Mouse (Mus musculus): Measurements from ENCODE around the gene Mcfd2.

Mcfd2 gene

DNA sequence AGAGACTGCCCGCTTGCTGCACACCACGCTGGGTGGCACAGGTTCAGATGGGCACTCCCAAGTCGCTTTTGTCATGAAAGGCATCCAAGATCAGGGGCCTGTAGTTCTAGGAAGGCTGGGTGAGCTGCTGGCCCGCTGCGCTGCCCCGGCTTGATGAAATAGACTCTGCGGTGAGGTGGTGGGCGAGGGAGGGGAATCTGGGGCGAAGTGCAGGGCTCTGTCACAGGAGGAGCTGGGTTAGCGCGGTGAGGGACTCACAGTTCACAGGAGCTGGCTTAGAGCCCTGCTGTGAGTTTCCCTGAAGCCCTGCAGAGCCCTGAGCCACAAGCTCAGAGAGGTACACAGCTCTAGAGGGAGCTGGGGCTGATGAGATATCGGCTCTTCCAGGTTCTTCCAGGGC lies 22.4 kb upstream of the Mcfd2 start:
- DNase-seq (ENCODE audit: low read depth), result no peak

DNA sequence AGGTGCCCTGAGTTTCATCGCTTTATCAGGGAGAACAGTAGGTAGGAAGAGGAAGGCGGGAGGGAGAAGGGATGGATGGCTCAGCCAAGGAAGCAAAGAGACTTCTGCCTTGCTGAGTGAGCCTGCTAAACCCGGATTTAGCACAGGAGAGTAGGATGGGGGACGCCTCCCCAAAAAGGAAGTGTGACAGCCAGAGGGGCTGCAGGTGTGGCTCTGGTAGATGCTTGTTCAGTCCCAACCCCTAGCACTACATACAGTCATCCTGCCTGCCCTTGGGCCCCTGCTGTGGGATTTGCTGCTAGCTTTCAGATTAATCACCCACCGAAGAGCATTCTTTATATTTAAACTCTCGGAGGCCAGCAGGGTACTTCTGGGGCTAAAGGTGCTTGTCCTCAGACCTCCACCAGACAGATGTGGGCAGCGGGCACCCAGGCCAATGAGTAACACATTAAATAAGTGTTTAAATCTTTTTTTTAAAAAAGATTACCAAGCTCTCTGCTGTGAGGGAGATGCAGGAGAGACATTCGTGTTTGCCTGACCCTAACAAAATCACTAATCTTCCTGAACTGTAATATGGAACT lies 21.6 kb upstream of the Mcfd2 start:
- DNase-seq (ENCODE audit: low read depth), result no peak

DNA sequence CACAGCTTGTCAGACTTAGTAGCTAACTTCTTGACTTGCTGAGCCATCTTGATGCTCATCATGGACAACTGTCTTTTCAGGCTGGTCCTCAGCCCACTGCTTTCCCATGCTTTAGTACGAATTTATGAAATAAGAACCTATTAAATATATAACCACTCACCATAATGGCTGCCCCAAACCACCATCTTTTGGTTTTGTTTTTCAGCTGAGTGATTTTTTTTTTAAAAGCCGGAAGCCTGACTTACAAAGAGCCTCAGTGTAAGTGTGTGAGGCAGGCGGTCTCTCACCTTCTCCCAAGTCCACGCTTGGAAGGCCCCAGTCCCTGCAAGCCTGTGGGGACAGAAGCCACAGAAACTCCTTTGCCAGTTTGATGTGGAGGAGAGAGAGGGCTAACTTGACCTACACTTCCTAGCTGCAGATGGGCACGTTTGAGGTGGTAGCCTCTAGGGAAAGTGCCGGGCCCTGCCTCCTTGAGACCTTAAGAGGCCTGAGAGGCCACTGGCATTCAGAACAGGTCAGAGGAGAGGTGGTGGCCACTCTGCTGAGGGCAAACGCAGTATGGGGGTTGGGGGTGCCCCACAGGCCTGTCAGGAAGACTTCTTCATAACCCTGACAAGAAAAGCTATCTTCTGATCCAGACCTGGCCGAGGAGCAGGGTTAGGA lies 20.9 kb upstream of the Mcfd2 start:
- no peak for DNase-seq (ENCODE audit: low read depth)

DNA sequence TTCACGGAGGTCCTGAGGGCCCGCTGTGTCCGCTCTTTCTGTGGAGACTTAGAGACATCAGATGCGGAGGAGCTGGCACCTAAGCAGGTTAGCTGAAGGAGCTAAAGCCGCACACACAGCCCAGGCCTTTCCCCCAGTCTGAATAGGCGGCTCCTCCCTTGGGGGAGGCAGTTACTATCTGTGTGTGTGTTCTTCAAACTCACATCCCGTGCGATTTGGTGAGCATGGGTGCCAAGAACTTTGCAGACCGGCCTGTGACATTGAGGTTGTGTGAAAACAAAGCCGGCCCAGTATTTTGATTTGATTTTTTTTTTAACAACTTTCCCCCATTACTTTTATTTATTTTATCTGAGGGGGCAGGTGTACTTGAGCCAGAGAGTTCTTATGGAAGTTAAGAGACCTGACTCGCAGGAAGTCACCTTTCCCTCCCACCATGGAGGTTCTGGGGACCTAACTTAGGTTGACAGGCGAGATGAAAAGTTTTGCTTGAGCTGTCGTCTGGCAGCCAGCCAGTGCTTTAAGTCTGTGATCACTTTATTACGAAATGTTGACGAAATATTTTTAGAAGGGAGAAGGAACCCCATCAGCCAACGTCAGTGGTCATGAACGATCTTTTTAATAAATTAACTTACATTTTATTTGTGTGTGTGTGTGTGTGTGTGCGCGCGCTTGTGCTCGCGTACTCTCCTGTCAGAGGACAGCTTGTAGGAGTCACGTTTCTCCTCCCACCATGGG lies 20.2 kb upstream of the Mcfd2 start:
- peak; percentile 57 for DNase-seq (ENCODE audit: low read depth)

DNA sequence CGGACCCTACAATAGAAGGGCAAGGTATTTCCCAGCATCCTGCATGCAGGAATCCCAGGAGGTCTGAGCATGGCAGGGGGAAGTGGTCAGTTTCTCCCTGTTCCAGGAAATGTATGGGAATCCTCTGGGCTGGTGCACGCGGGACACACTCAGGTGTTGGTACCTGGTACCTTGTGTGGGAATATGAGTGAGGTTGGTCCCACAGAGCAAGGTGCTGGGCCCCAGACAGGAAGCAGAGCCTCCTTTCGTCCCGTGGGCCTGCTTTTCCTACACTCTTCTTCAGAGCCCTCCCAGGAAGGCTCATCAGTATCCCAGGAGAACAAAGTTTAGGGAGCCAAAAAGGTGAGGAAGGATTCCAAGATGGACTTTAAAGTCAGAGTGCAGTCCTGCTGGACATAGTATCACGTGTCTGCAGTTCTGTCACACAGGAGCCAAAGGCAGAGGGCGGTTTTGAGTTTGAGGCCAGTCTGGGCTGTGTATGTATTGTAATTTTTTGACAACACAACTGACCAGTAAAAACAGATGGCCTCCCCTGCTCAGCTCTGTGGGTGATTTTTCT lies 18.8 kb upstream of the Mcfd2 start:
- DNase-seq (ENCODE audit: low read depth), result no peak

DNA sequence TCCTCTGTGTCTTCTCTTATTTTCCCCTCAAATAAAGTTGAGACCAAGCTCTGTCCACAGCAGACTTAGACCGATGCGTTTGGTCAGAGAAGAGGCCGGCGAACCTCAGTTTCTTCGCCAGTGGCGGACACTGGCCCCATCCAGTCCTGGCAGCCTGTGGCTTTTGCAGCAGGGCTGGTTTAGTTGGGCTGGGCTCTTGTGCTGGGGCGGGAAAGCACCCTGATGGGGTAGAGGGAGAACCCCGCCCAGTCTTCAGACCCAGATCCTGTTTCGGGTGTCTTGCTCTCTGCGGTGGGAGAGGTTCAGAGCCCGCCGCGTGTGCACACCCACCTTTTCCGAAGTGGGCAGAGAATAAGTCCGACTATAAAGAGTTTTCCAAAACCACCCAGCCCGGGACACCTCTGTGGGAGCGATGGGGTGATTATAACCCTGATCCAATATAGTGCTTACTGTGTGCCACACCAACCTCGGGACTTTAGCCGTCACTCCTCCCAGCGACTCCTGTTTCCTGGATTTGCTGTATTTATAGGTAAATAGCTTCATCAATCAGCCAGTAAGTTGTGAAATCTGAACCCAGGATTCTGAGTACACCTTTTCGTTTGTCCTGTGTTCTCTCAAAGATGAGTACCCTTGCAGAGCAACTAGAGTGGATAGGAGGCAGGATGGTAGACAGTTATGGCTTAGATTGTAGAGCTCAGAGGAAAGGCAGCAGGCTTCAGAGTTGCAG lies 18.2 kb upstream of the Mcfd2 start:
- DNase-seq (ENCODE audit: low read depth), result peak; percentile 72

DNA sequence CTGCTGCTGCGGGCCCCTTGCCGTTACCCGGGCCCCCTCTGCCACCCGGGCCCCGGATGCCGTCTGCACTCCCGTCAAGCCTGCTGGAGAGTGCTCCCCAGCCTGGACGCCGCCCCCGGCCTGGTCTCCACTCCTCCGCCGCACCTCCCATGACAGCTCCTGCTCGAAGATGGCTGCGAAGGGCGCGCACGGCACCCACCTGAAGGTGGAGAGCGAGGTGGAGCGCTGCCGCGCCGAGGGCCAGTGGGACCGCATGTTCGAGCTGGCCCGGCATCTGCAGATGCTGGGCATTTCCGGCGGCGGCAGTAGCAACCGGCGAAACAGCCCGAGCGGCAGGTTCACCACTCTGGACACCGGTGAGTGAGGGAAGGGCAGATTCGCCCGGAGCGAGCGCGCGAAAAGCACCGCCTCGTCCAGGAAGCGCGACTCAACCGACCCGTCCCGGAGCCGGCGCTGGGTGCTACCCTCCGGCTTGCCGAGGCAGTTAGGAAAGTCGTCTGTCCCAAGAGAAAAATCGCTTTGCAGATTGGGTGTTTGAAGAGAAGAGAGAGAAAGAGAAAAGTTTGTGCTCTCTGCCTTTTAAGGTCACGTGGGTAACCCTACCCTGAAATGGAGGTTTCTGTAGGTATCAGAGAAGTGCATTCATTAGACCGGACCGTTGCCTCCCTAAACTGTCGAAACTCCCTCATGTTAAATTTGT lies 17.5 kb upstream of the Mcfd2 start:
- DNase-seq (ENCODE audit: low read depth), result peak; percentile 28

DNA sequence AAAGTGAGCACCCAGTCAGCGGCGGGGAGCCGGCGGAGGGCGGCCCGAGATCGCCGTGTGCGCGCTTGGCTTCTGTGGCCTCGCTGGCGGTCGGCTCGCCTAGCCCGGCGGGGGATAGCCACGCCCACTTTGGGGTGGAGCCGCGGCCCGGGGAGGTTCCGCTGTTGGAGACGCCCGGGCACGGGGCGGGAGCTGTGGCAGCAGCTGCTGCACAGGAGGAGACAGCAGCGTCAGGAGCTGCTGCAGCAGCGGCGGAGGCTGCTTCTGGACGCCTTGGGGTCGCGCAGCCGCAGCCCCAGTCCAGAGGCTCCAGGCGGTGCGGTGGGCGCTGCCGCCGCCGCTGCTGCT lies 16.9 kb upstream of the Mcfd2 start, which contains the start of gene Ttc7:
TSS of gene Ttc7 (plus strand) at position 181 of the 348 bp plus-strand sequence.
- peak; percentile 88 for DNase-seq (ENCODE audit: low read depth)

DNA sequence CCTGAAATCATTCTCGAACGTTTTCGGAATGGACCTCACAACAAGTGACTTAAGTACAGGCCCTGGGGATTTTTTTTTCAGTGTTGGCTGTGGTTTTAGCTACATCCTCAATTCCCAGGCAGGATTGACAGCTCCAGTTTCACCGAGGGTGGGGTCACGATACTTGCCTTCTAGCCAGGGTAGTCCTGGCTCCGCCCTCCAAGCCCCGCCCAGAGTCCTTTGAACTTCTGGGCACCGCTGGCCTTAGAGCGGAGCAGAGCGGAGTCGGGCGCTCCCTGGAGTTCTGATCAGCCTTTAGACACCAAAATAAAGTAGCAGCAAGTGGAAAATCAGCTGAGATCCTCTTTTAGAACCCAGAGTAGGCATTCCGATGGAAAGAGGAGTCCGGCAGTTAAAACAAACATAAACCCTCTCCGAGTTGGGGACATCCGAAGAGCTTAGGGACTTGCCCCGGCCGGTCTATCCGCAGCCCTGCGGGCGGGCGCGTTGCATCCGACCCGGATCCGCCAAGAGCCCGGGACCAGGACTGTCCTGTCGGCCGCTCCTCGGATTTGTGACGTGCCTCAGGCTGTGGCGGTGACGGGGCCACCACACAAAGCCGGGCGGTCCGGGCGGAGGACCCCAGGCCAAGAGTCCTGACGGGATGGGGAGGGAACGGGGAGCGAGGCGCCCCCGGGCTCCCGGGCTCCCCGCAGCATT lies 16.4 kb upstream of the Mcfd2 start:
- DNase-seq (ENCODE audit: low read depth), result peak; percentile 96

DNA sequence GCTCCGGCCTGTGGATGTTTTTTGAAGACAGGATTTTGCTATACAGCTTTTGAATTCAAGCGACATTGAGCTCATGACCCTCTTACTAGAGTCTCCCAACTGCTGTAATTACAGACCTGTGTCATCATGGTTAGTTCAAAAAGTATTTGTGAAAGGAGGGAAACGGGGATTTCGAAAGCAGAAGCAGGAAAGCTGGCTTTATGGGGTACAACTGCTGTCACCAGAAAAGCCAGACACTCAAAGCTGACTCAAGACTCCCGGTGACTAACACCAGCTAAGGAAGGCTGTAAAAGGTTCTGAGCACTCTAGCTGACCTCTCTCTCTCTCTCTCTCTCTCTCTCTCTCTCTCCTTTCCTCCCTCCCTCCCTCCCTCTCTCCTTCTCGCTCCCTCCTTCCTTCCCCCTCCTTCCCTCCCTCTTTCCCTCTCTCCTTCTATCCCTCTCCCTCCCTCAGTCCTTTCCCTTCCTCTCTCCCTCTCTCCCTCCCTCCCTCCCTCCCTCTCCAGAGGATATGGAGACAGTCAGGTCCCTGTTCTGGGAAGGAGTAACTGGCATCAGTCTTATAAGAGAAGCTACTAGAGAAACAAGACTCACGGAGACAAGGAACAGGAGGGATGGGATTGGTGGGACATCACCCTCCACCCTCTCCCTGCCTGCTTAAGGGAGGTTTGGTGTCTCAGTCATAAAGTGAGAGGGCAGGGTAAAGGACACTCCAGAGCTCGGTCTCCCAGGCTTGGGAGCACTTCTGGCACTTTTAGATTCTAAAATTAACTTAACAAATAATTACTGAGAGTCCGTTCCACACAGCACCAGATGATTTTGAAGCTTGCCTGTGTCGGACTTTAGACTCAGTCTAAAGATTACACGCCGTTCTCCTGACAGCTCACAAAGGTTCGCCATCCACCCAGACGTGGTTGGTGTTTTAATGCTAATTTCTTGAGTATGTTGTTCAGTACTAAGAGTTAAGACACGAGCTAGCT lies 9.9 kb upstream of the Mcfd2 start:
- DNase-seq (ENCODE audit: low read depth), result peak; percentile 82

DNA sequence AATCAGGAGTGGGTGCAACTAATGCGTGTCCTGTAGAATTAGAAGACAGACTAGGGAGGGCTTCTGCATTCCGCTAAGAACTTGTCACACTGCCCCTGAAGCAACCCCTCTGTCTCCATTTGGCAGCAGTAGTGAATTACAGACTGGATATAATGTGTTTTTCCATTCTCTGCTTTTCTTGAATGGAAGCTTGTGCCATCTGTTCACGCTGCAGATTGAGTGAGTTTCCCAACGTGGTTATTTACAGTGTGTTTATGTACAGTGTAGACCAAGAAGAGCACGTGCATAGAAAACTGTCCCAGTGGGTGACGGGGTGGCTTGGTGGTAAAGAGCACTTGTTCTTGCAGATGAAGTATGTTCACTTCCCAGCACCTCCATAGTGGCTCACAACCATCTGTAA lies 3.7 kb upstream of the Mcfd2 start:
- no peak for DNase-seq (ENCODE audit: low read depth)

DNA sequence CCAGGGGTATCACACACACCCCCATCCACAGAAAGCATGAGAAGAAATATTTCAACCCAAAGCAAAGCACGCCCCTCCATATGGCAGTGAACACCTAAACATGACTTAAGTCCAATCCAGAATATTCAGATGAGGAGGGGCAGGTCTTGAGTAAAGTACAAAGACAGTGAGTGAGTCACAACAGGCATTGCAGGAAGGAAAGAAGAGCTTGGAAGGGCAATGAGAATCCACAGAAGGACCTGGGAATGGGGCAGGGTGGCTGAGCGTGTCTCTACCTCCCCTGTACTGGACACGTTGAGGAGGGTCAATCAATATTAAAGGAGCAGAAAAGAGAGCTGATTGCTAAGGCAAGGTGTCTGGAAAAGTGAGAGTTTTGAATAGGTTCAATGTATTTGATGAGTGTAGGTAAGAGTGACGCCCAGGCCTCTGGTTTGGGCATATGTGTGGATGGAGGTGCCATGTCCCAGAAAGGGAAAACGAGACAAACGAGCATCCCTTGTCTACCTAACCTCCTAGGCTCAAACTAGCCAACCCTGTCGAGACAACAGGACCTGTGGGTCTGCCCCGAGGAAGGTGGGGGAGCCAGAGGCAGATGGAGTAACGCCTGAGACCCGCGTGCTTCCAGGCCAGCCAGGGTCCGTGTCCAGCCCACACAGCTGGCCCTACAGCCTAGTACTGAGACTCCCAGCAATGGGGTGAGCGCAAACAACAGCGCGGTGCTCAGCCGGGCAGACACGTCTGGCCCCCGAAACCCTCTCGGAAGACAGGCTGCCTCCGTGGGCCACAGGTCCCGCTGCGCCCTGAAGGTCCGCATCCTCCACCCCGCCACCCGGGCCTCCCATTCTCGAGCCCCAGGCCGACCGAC lies 576 bp downstream of the Mcfd2 start:
- DNase-seq (ENCODE audit: low read depth), result peak; percentile 44

DNA sequence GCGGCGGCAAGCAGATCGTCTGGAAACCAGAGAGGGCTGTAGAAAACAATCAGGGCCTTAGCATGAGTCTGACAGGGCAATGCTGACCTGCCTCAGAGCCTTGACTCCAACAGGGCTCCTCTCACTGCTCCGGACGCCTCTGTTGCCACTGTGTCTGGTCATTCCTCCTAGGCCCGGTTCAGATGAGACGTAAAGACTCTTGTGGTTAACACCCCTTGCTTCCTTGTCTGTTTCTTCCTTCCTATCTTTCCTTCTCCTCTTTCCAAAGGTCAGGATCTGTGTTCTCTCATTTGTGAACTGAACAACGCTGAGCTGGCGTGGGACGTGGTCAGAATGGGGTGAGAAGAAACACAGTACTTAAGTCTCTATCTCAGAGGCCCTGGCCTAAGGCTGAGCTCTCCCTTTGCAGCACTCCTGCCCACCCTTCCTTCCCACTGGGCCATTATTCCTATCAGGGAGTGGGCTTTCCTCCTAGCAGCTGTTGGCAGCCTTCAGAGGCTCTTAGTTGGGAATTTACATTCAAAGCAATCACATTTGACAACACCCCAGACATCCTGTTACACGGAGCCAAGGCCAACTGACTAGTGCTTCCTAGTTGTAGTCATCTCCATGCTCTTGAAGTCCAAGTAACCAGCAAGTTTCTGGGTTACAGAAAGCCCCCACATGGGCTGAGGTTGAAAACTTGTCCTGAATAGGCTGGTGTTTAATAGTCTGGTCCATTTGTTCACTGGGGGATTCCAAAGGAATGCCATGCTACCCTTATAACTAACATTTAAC lies 1.5 kb downstream of the Mcfd2 start:
- peak; percentile 35 for DNase-seq (ENCODE audit: low read depth)

DNA sequence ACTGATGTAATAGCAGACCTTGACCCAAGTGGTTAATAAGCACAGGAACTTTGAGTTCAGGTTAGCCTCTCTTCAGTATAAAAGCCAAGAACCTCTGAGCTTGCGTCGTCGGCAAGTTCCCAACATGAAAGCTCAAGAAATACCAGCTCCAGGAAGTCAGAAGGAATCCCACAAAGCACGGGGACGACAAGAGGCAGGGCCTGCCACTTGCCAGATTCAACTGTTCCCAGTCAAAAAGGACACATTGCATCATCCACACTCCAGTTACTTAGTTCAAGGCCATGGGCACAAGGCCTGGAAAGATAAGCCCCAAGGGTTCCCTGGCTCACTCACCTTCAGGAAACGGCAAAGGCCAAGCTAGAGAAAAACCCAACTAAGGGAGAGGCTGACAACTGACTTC lies 2.3 kb downstream of the Mcfd2 start:
- peak; percentile 82 for DNase-seq (ENCODE audit: low read depth)

DNA sequence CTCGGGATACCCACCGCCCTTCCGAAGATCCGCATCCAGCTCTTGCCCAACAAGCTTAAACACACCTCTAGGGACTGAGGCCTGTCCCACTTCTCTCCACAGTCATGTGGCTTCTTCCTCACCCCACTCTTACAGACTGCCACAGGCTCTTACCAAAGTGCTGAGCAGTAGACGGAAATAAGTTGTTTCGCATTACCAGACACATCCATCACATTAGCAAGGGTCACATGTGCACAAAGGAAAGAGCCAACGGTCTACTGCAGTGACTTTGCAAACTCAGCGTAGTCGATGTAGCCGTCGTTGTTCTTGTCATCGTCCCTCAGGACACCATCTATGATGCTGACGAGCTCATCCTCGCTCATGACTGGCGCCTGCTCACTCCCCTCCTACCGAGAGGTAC lies 10.1 kb downstream of the Mcfd2 start:
- no peak for DNase-seq (ENCODE audit: low read depth)

DNA sequence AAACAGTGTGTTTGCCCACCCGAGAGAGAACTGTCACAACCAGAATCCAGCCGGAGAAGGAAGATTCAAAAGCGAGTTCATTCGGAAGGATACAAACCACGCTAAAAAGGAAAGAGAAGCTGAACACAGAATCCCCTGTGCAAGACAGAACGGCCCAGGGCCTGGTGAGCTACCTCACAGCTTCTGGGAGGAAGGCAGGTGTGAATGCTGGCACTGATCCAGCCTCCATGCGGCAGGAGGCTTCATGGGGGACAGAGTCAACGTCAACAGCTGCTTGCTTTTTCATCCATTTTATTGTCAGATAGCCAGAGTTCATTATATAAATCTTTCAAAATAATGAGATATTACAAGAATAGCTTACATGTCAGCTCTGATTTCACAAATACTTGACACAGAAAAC lies 11.4 kb downstream of the Mcfd2 start:
- DNase-seq (ENCODE audit: low read depth), result no peak

DNA sequence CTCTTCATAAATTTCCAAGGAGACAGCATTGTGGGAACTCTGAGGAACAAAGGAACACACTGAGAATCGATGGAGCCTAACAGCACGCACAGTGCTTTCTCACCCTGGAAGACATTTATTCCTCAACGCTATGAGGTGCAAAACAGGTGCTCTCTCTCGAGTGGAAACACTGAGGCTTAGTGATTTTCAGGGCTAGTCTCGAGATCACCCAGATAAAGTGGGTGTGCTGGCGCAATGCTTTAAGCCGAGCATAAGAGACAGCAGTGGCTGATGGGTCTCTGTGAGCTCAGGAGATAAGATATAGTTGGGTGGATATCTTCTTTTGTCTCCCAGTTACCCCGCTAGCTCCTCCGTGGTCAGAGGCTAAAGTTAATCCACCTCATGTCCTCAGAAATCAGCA lies 19.6 kb downstream of the Mcfd2 start:
- DNase-seq (ENCODE audit: low read depth), result no peak

DNA sequence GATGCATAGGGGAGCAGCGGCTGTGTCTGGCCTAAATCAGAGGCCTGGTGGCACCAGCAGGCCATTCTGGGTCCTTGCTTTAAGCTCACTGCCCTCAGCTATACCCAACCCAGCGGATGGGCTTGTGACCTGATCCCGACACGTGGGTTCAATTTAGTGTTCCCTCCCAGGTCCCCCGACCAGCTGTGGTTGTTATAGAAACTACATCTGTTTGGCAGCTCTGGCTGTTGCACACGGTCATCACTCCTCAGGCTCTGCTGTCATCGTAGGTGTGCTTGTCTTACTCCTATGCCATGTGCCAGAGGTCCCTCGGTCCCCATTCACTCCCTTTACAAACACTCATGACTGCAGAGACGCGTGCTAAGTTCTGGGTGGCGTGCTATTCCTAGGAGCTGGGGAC lies 27.9 kb downstream of the Mcfd2 start:
- DNase-seq (ENCODE audit: low read depth), result no peak

Data from 416B (cell line).